Mouse (Mus musculus): ENCODE measurements around the gene Angptl6.

Angptl6 gene

GRCm38 (mm10) chr9:20842670-20843069, 36.9 kb downstream of the Angptl6 start:
- in situ Hi-C loops (cut with MboI, MseI), result no loop called here

DNA sequence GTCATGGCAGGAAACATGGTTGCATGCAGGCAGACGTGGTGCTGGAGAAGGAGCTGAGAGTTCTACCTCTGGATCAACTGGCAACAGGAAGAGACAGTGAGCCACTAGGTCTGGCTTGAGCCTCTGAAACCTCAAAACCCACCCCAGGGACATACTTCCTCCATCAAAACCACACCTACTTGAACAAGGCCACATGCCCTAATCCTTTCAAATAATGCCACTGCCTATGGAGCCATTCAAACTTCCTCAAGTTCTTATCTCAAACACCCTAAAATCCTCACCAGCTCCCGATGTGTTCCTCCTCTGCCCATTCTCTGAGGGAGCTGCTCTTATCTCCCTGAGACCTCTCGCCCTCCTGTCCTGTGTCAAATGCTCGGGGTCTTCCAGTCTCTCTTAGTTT, 37.3 kb downstream of the Angptl6 start:
- in situ Hi-C loops (cut with MboI, MseI), result no loop called here

DNA sequence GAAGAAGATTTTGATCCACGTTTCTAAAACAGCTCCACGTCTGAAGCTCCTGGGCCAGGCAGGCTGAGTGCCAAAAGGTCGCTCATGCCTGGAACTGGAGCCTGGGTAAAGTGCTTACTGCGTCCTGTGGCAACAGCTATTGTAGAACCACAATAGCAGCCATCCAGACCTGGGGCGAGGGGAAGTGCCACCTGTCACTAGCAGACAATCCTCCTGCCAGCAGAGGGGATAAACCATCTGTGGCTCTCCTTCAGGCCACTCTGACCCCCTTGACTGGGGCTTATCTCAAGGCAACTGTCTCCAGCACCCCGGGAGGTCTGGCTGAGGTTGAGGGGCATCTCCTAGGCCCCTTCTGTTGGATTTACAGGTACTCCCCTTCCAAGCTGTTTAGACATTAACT, 40.6 kb downstream of the Angptl6 start:
- in situ Hi-C loops (cut with MboI, MseI), result loop anchor here (5.0 to 10.0 kb wide), 2 partner anchors 42 to 94 kb away; partner anchors contain the start of gene Olfm2 (in 1 of the 2)

GRCm38 (mm10) chr9:20837184-20837947, 42.2 kb downstream of the Angptl6 start:
- in situ Hi-C loops (cut with MboI, MseI), result loop anchor here (5.0 to 10.0 kb wide), 2 partner anchors 40 to 93 kb away; partner anchors contain the start of gene Olfm2 (in 1 of the 2)

GRCm38 (mm10) chr9:20835431-20835954, 44.0 kb downstream of the Angptl6 start:
- in situ Hi-C loops (cut with MboI, MseI), result loop anchor here (5.0 to 10.0 kb wide), 2 partner anchors 38 to 91 kb away; partner anchors contain the start of gene Olfm2 (in 1 of the 2)

DNA sequence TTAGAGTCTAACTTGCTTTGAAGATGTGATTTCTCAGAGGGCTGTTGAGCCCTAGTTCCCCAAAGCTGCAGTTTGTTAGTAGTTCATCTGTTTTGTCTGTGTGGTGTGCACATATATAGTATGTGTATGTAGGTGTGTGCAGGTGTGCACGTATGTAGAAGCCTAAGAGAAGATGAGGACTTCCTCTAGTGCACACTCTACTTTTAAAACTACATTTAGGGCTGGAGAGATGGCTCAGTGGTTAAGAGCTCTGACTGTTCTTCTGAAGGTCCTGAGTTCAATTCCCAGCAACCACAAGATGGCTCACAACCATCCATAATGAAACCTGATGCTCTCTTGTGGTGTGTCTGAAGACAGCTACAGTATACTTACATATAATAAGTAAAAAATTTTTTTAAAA, 44.6 kb downstream of the Angptl6 start:
- in situ Hi-C loops (cut with MboI, MseI), result loop anchor here (5.0 to 10.0 kb wide), 2 partner anchors 38 to 90 kb away; partner anchors contain the start of gene Olfm2 (in 1 of the 2)

- in situ Hi-C loops (cut with MboI, MseI), result loop anchor here in 1 of 2 experiments (10.0 kb wide), 1 partner anchor 86 kb away; the partner anchor contains the start of gene Olfm2
Observed at GRCm38 (mm10) chr9:20830901-20831643, 48.5 kb downstream of the Angptl6 start.

GRCm38 (mm10) chr9:20828127-20828526, 51.4 kb downstream of the Angptl6 start:
- in situ Hi-C loops (cut with MboI, MseI), result no loop called here

GRCm38 (mm10) chr9:20825781-20826180, 53.7 kb downstream of the Angptl6 start:
- in situ Hi-C loops (cut with MboI, MseI), result no loop called here

All from T-helper 17 cell (primary cell).